Mouse (Mus musculus) gonadal fat pad, adult 2 months (tissue): ENCODE results near the gene Zbtb22. TPM values are rescaled to one million over a fixed set of nuclear protein-coding genes. Genes with fewer than 3 reads are reported as not detected.

Experiments
- DNase-seq: peaks from one replicate; pipeline ENCODE4 v3.0.0-alpha.2; 2012; ENCODE audit warnings: low read depth
- polyA plus RNA-seq: library from polyadenylated mRNA; depleted of rRNA; stranded (reverse); fragments of >200 nt; gene quantifications from 2 replicates; pipeline ENCODE4 v1.2.3, GENCODE M21; 2012

Zbtb22 gene
- polyA plus RNA-seq, 1 experiment = 46.7 TPM

GRCm38 (mm10) chr17:33920282-33921097, 4.8 kb downstream of the Zbtb22 start:
- no peak for DNase-seq

- DNase-seq = no peak
Observed at GRCm38 (mm10) chr17:33921361-33921760, 5.7 kb downstream of the Zbtb22 start.

- no peak for DNase-seq
Observed at GRCm38 (mm10) chr17:33924577-33925283, 9.0 kb downstream of the Zbtb22 start.

GRCm38 (mm10) chr17:33925406-33926116, 9.9 kb downstream of the Zbtb22 start:
- no peak for DNase-seq

- no peak for DNase-seq
Observed at GRCm38 (mm10) chr17:33926207-33926932, 10.7 kb downstream of the Zbtb22 start.

DNA sequence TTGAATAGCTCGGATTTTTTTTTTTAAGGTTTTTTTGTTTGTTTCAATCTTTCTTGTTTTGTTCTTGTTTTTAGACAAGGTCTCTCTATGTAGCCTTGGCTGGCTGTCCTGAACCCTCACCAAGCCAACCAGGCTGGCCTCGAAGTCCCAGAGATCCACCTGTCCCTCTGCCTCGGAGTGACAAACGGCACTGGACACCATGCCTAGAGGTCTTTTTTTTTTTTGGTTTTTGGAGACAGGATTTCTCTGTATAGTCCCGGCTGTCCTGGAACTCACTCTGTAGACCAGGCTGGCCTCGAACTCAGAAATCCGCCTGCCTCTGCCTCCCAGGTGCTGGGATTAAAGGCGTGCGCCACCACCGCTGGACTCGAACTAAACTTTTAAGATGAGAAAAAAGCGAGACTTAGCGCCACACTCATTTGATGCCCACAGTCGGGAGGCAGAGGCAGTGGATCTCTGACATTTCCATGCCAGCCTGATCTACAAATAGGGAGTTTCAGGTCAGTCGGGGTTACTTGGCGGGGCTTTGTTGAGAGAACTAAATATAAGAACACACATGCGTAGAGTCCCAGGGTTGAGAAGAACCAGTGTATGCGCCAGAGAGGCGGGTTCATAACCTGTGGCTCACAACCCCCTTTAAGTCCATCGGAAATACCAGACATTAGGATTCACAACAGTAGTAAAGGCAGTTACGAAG, 12.7 kb downstream of the Zbtb22 start:
- DNase-seq = no peak

GRCm38 (mm10) chr17:33929371-33930279, 13.9 kb downstream of the Zbtb22 start, which contains the start of gene Rgl2:
Gene Rgl2 (plus strand): TSS chr17:33929543.
- DNase-seq = no peak

DNA sequence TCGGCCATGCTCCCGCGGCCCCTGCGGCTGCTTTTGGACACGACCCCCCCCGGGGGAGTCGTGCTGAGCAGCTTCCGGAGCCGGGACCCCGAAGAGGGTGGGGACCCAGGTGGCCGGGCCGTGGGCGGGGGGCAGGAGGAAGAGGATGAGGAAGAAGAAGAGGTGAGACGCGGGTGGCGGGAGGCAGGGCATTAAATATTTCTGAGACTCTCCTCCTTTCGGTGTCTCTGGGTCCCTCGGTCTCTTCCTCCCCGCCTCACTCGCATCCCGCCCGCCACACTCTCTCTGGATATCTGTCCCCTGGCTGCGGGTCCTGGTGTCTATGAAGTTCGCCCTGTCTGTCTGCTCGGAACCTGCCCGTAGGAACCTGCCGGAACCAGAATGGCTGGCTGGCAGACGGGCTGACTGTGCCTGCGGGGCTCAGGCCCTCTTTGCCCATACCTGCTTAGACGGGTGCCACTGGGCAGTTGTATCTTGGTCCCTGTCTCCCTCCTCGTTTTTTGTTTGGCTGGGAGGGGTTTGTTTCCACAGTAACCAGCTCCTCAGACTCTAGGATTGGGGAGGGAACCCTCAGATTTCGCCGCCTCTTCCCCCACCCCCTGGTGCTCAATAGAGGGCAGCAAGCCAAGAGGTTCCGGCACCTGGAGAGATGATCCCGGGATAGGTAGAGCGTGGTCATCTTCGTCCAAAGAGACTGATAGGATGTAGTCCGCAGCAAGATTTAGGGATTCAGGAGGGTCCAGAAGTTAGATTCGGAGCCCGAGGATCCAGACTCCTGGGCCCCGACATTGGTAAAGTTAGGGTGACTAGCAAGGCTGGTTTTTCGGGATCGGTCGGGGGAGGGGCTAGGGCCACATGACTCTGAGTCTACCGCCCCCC, 14.8 kb downstream of the Zbtb22 start:
- DNase-seq = no peak

DNA sequence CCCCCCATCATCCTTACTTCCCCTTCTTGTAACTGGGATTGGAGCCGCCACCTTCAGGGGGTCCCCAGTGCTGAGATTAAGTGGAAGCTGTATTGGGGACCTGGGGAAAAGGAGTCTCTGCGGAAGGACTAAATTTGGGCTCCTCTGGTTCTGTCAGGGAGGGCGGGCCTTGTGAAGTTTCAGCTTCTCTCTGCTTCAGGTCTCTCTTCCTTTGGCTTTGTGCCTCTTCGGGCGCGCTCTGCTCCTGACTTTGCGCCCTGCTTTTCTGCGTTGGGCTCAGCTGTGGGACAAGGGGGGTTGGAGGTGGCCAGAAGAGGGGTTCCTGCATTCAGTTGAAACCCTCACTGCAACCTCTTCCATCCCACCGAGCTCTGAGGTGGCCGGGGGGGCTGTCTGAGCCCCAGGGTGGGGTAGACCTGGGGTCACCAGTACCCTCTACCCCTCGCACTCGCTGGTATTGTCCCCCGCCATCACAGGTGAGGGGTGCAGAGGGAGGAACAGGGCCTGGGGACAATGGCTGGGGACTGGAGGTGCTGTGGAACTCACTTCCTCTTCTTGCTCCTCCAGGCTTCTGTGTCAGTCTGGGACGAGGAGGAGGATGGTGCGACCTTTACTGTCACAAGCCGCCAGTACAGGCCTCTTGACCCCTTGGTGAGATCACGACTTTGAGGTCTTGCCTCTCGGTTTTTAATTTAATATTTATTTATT, 15.6 kb downstream of the Zbtb22 start:
- DNase-seq = no peak

GRCm38 (mm10) chr17:33931947-33932346, 16.2 kb downstream of the Zbtb22 start:
- no peak for DNase-seq

GRCm38 (mm10) chr17:33932448-33932847, 16.7 kb downstream of the Zbtb22 start:
- no peak for DNase-seq

GRCm38 (mm10) chr17:33932970-33933369, 17.3 kb downstream of the Zbtb22 start:
- no peak for DNase-seq

GRCm38 (mm10) chr17:33935422-33936055, 19.8 kb downstream of the Zbtb22 start:
- no peak for DNase-seq

DNA sequence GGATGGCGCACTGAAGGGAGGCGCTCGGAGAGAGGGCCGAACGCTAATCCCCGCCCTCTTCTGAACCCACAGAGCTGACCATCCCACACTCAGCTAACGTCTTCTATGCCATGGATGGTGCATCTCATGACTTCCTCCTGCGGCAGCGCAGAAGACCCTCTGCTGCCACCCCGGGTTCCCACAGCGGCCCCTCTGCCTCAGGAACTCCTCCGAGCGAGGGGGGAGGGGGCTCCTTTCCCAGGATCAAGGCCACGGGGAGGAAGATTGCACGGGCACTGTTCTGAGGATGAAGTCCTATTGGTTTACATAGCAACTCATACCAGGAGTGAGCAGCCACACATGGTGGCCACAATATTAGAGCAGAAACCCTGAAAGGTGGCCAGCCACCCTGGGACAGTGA, 21.3 kb downstream of the Zbtb22 start:
- no peak for DNase-seq

DNA sequence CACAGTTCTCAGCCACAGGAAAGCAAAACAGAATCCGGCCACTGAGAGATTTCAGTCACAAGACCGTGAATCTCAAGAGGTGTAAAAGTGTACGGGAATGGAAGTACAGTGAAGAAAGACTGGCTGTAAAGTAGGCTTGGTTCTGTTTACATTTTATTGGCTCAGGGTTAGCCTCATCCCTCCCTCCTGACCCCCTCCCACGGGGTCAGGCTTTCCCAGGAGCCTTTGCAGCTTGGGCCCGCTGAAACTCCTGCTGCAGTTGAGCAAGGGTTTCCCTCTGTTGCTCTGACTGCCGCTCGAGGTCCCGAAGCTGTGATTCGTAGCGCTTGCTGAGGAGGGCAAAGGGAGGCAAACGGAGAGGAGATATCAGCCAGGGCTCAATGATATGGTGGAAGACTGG, 23.1 kb downstream of the Zbtb22 start:
- DNase-seq = no peak

DNA sequence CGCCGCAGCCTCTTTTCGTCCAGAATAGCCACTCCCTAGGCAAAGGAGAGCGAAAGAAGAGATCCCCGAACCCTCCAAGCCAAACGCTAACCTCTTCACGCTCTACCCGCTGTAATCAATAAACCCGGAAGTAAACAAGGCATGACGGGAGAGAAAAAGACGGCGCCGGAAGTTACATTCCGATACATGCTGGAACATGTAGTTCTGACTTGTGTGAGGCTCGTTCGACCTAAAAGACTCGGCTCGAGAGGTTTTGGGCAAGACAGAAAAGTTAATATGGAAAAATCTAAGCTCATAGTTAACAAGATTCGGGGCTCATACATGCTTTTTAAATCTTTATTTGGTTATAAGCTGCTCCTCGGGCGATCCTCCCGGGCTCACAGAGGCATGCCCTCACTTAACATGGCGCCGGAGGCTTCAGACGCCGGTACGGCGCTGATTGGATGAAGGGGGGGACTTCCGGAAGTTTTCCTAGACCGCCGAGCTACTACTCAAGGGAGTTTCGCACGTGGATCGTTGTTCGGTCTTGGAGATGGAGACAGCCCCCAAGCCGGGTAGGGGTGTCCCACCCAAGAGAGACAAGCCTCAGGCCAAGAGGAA, 24.6 kb downstream of the Zbtb22 start, which contains the start of the genes Pfdn6 and Wdr46:
TSS of gene Pfdn6 (minus strand) at position 138 of the 600 bp plus-strand sequence.
TSS of gene Wdr46 (plus strand) at position 455 of the 600 bp plus-strand sequence.
- no peak for DNase-seq

- DNase-seq = no peak
Observed at GRCm38 (mm10) chr17:33940981-33941380, 25.3 kb downstream of the Zbtb22 start.
